Mouse (Mus musculus): ENCODE measurements at regions not wholly inside any gene's neighbourhood (a gene's known extent, or its start where the extent isn't known, plus 50 kb on each side); places are given as distances from the start of the nearest gene placed in this dataset.
"Not testable (repeated sequence)": the region's sequence is repeated elsewhere in the genome, so short reads cannot be mapped to it uniquely, and the experiment has no call there.

DNA sequence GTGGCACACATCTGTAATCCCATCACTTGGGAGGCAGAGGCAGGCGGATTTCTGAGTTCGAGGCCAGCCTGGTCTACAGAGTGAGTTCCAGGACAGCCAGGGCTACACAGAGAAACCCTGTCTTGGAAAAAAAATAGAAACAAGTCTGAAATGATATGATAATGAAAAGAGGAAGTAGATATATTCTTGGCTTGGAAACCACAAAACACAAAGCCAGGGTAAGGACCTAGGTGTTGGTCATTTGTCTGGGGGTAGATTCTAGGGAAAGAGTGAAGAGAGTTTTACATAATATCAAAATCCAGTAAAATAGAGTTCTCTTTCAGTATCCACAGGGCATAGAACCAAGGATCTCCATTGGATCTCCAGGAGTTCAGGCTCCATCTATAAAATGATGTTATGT, 122.8 kb upstream of the Kiz start:
- ATAC-seq (ENCODE audit: low FRiP score, low read depth); H3K4me3 ChIP-seq; H3K4me2 ChIP-seq (replicated peaks); H3K9me3 ChIP-seq; H3K4me1 ChIP-seq; H3K9ac ChIP-seq (replicated peaks); H3K36me3 ChIP-seq; H3K27ac ChIP-seq (replicated peaks): not testable (repeated sequence)
- peaks cover 14% of the 10 kb centered on the region for H3K27me3 ChIP-seq
- 95% methylated on average over 2 of the region's 2 CpGs for WGBS

DNA sequence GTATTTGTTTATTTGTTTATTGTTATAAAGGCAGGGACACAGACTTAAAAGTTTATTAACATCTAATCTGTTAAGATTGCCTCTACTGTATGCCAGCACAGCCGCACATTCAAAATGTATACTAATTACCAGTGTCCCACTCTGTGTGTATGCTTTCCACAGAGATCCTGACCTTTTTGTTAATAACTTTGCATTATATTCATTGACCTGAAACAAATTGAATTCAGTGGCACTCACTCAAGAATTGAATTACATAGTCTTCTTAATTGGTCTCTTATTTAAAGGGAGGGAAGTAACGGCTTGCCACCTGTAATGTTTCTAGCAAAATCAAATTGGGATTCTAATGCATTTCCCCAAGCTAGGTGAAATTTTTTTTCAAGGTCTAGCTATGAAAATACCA, 111.3 kb upstream of the Kiz start:
- ATAC-seq (ENCODE audit: low FRiP score, low read depth), result no peak
- Histone ChIP-seq H3K36me3 (no peaks in the 10 kb centered on the region), H3K27ac (replicated peaks) (no peak overlapping the region), H3K4me2 (replicated peaks) (no peak overlapping the region), H3K9me3 (no peaks in the 10 kb centered on the region), H3K27me3 (peaks cover 27% of the 10 kb centered on the region), H3K4me1 (peaks cover 22% of the 10 kb centered on the region), H3K9ac (replicated peaks) (no peak overlapping the region), H3K4me3 (no peak overlapping the region)
- 68% methylated on average over 2 of the region's 2 CpGs for WGBS

DNA sequence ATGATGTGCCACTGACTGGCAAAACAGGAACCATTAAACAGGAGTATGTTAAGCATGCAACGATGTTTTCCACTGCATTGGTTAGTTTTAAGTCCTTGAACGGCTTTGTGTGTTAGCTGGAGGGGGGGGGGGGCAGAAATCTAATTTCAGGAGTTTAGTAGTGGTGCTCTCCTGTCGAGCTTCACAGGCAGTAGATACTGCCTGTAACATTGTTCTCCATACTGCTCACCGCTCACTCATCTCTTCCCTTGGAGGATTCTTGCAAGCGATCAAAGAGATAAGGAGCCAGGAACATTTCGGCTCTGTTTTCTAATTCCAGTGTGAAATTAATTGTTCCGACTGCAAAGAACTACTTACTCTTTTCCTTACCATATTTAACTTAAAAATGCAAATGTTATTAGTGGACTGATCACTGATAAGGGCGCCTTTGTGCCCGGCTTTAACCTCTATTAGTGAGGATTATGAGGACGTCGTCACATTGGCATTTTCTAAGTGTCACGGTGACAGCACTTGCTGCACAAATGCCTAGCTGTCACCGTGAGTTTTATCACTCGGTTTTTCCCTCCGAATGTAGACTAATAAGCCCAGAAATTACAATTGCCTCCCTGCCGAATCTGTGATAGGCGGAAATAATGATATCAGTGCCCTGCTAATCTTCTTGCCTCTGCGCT, 110.5 kb upstream of the Kiz start:
- peaks cover 22% of the 10 kb centered on the region for H3K4me1 ChIP-seq
- H3K36me3 ChIP-seq, result no peaks in the 10 kb centered on the region
- H3K27me3 ChIP-seq, result peaks cover 27% of the 10 kb centered on the region
- H3K27ac ChIP-seq (replicated peaks), result peak overlapping the region; percentile 71
- ATAC-seq (ENCODE audit: low FRiP score, low read depth), result peak; percentile 48; the same call in 1 of the 2 replicates
- H3K4me3 ChIP-seq, result peak overlapping the region; percentile 25
- WGBS, result 39% methylated on average over 18 of the region's 18 CpGs
- H3K9me3 ChIP-seq, result no peaks in the 10 kb centered on the region
- peak overlapping the region; percentile 50 for H3K4me2 ChIP-seq (replicated peaks)
- no peak overlapping the region for H3K9ac ChIP-seq (replicated peaks)

DNA sequence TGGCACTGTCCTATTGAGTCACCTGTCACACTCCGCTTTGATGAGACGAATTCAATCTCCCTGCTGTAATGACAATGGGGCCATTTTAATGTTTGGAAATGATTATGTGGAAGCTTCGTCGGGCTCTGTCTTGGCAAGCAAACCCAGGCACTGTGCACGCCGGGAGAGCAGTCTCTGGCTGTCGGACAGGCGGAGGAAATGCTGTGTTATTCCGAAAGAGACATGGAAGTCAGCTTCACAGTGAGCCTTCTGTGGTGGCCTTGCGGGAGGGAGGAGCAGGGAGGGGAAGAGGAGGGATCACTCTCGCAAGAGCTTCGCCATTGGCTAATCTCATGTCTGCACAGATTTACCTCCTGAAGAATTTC, 110.0 kb upstream of the Kiz start:
- H3K9ac ChIP-seq (replicated peaks), result no peak overlapping the region
- peak; percentile 90 for ATAC-seq (ENCODE audit: low FRiP score, low read depth)
- H3K27me3 ChIP-seq, result peaks cover 27% of the 10 kb centered on the region
- peak overlapping the region; percentile 71 for H3K27ac ChIP-seq (replicated peaks)
- H3K36me3 ChIP-seq, result no peaks in the 10 kb centered on the region
- H3K4me1 ChIP-seq, result peaks cover 22% of the 10 kb centered on the region
- peak overlapping the region; percentile 50 for H3K4me2 ChIP-seq (replicated peaks)
- 18% methylated on average over 12 of the region's 12 CpGs for WGBS
- no peaks in the 10 kb centered on the region for H3K9me3 ChIP-seq
- H3K4me3 ChIP-seq, result peak overlapping the region; percentile 25

DNA sequence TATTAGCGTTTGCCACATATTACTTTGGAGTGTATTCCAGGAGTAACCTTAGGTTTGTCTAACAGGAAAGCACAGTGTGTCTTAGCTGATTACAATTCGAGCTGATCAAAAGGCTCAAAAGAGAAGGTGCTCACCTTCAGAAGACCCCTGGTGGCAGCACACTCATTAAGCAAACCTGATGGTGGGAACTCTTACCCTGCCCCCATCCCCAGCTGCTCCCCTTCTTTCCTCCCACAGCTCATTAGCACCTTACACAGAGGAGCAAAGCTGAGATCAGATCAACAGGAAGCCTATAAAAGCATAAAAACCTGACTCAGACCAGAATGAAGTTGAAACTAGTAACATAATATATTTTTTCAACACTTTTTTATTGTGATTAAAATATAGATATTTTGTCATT, 101.7 kb upstream of the Kiz start:
- ATAC-seq (ENCODE audit: low FRiP score, low read depth), result peak; percentile 58; the same call in 1 of the 2 replicates
- Histone ChIP-seq H3K27me3 (peaks cover 11% of the 10 kb centered on the region; the same call in 1 of the 2 replicates), H3K27ac (replicated peaks) (no peak overlapping the region), H3K4me3 (no peak overlapping the region), H3K4me1 (peaks cover 3% of the 10 kb centered on the region; the same call in 1 of the 2 replicates), H3K9me3 (no peaks in the 10 kb centered on the region), H3K36me3 (no peaks in the 10 kb centered on the region), H3K4me2 (replicated peaks) (no peak overlapping the region), H3K9ac (replicated peaks) (no peak overlapping the region)
- 54% methylated on average over 2 of the region's 2 CpGs for WGBS

DNA sequence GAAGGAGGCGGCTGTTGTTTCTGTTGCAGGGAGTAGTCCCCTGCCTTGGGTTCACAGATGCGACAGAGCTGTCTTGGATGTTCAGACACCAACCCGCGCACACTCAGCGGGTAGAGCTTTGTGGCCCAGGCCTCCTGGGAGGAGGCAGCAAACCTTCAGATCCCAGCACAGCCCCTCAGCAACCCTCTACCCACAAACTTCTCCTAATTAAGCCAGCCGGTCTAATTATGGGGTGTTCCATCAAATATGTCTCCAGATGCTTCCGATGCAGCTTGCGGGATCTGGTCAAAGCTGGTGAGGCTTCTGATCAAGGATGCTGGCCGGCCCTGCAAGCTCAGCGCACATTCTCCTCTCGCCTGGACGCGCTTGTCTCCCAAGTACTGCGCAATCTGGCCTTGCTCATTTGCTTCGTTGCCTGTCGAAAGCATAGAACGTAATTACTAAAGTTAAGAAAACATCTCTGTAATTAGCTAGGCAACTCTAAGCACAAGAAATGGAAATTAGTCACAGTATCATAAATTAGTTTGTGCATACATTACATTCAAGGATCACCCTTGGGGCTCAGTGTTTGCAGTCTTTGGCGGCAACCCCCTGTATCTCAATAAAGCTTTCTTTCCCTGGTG, 92.0 kb upstream of the Kiz start:
- Histone ChIP-seq H3K4me1 (peaks cover 31% of the 10 kb centered on the region), H3K4me3 (no peak overlapping the region), H3K9ac (replicated peaks) (no peak overlapping the region), H3K9me3 (no peaks in the 10 kb centered on the region), H3K36me3 (no peaks in the 10 kb centered on the region), H3K27ac (replicated peaks) (no peak overlapping the region), H3K4me2 (replicated peaks) (no peak overlapping the region; the same call in 1 of the 2 replicates), H3K27me3 (peaks cover 27% of the 10 kb centered on the region)
- ATAC-seq (ENCODE audit: low FRiP score, low read depth), result peak; percentile 57
- 48% methylated on average over 18 of the region's 18 CpGs for WGBS

DNA sequence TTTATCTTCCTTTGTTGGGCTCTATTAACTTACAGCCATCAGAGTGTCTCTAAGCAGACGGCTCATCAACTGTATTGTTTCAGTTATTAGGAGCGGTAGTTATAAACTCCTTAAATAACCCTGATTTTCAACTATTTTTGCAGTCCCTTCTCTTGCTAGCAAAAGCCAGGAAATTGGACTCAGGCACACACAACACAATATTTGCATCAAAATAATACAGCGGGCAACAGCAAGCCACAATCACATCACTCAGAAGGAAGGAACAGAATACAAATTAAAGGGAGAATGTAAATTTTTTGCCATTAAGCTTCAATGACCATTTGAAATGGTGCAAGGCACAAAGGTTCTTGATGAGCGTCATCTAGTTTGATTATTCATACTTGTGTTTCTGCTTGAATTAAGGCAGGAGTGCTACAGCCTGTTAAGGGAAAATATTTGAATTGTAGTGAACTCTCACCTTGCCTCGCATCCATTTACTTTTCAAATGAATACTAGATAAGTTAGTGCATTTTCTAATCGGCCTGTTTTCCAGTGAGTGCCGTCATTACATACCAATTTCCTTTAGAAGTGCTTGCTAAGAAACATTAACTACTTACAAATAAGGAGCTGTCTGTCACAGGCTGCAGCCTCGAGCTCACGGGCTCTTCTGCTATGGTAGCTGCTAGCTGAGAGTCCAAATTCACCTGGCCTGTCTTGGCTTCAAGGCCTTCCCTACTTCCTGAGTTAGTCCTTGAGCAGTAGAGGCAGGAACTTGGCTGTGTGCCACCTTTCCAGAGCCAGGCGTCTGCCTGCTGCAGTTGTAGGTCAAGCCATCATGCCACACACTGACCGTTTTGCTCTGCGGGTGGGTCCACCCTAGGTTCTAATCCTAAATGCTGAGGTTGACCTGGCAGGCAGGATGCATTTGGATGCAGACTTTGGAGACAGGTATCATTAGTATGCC, 91.1 kb upstream of the Kiz start:
- no peaks in the 10 kb centered on the region for H3K36me3 ChIP-seq
- 70% methylated on average over 12 of the region's 12 CpGs for WGBS
- no peak overlapping the region for H3K4me2 ChIP-seq (replicated peaks)
- H3K4me1 ChIP-seq, result peaks cover 31% of the 10 kb centered on the region
- no peak overlapping the region for H3K4me3 ChIP-seq
- no peaks in the 10 kb centered on the region for H3K9me3 ChIP-seq
- no peak overlapping the region for H3K27ac ChIP-seq (replicated peaks)
- no peak overlapping the region for H3K9ac ChIP-seq (replicated peaks)
- H3K27me3 ChIP-seq, result peaks cover 31% of the 10 kb centered on the region
- ATAC-seq (ENCODE audit: low FRiP score, low read depth), result no peak

DNA sequence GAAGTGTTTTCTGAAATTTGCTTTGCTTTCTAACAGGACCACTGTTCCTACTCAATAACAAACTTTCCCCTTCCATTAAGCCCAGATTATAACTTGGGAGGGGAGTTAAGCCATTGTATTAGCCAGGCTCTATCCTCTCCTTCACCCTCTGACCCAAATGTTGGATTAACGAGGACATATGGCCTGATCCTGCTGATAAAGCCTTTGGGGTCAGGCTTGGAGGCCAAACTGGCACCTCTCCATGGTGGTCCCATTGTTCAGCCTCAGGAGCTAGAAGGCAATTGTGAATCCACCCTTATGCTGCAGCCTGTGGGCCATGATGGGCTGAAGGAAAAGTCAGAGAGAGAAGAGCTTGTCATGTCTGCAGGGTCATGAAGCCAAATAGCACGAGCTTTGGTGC, 80.8 kb upstream of the Kiz start:
- Histone ChIP-seq H3K4me3 (no peak overlapping the region), H3K9ac (replicated peaks) (no peak overlapping the region), H3K4me1 (no peaks in the 10 kb centered on the region), H3K4me2 (replicated peaks) (no peak overlapping the region), H3K9me3 (no peaks in the 10 kb centered on the region), H3K36me3 (no peaks in the 10 kb centered on the region), H3K27ac (replicated peaks) (no peak overlapping the region), H3K27me3 (peaks cover 5% of the 10 kb centered on the region; the same call in 1 of the 2 replicates)
- no peak for ATAC-seq (ENCODE audit: low FRiP score, low read depth)
- WGBS, result 15% methylated on average over 2 of the region's 2 CpGs

DNA sequence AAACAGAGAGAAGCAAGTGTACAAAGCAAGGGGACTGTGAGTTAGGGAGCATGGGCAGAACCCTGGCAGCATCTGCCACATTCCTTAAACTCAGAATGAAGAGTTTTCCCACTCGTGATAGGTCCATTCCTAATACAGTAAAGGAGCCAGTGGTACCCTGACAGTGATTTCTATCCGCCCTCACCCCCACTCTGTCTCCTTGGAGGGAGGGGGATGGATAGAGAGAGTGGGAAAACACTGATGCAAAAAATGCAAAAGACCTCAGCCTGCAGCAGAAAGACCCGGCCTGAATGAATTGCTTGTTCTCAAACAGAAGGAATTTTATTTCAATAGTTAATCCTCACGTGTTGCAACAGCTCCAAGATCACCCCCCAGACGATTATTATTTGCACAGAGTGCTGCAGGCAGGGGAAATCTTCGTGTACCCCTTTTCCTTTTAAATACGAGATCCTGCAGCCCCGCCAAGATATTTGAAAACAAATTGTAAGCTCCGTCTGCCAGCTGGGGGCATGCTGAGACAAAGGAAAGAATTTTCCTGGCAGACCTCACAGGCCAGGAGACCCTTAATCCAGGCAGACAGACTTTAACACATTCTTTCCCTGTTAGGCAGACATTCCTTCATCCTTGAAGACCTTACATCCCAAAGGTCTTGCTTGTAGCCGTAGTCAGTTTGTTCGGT, 68.4 kb upstream of the Kiz start:
- peaks cover 20% of the 10 kb centered on the region for H3K4me1 ChIP-seq
- H3K4me3 ChIP-seq, result no peak overlapping the region
- no peak overlapping the region for H3K9ac ChIP-seq (replicated peaks)
- H3K9me3 ChIP-seq, result no peaks in the 10 kb centered on the region
- peak overlapping the region; percentile 32 for H3K4me2 ChIP-seq (replicated peaks)
- no peaks in the 10 kb centered on the region for H3K36me3 ChIP-seq
- peak; percentile 86 for ATAC-seq (ENCODE audit: low FRiP score, low read depth)
- WGBS, result 3% methylated on average over 11 of the region's 11 CpGs
- peaks cover 10% of the 10 kb centered on the region; the same call in 1 of the 2 replicates for H3K27me3 ChIP-seq
- peak overlapping the region; percentile 54 for H3K27ac ChIP-seq (replicated peaks)

DNA sequence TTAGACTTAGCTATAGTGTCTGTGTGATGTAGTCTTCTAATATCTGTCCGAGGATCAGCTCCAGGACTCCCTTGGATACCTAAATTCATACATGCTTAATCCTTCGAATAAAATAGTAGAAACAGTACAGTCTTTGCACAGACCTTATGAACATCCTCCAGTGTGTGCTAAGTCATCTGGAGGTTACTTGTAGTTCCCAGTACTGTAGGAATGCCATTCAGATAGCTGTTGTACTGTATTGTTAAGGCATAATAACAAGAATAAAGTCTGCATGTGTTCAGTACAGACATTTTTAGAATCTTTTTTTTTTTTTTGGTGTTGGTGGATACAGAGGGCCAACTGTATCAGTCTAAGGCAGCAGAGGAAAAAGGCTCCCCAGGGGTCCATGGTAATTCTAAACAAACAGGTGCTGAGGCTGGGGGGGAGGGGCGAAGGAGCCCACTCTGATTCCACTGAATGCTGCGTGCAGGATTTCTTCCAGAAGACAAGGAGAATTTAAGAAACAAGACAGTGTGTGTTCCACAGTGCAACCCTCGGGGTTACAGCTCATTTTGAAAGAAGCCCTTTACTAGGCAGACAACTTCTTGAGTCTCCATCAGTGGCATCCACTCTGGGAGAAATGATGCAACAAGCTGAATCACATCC, 67.7 kb upstream of the Kiz start:
- H3K4me2 ChIP-seq (replicated peaks), result peak overlapping the region; percentile 32; the same call in 1 of the 2 replicates
- H3K9ac ChIP-seq (replicated peaks), result no peak overlapping the region
- H3K9me3 ChIP-seq, result no peaks in the 10 kb centered on the region
- no peak overlapping the region for H3K4me3 ChIP-seq
- 40% methylated on average over 5 of the region's 5 CpGs for WGBS
- peak overlapping the region; percentile 54; the same call in 1 of the 2 replicates for H3K27ac ChIP-seq (replicated peaks)
- H3K4me1 ChIP-seq, result peaks cover 20% of the 10 kb centered on the region
- H3K27me3 ChIP-seq, result peaks cover 10% of the 10 kb centered on the region; the same call in 1 of the 2 replicates
- peak; percentile 36; the same call in 1 of the 2 replicates for ATAC-seq (ENCODE audit: low FRiP score, low read depth)
- H3K36me3 ChIP-seq, result no peaks in the 10 kb centered on the region

DNA sequence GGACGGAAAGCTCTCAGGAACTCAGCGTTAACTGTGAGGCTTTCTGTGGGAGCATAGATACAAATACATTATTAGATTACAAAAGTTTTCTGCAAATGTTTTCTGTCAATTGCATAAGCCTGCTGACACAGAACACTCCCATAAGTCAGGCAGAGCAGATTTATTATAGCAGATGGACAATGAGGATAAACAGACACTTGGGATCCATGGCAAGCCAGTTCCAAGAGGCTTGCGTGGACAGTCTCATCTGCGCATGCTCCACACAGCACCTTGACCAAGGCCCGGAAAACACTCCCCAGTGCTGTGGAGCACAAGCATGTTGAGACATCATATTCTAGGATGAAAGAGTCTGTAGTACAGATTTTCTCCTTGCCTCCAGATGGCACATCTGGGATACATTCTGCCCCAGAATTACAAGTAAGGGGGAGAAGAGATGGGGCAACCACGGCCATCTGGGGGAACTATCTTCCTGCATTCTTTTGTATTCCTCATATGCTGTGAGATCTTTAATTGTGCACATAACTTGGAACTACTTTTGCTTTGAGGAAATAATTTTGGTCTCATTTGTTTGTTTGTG, 62.7 kb upstream of the Kiz start:
- H3K9me3 ChIP-seq, result no peaks in the 10 kb centered on the region
- H3K27ac ChIP-seq (replicated peaks), result no peak overlapping the region
- H3K4me3 ChIP-seq, result no peak overlapping the region
- no peak overlapping the region for H3K9ac ChIP-seq (replicated peaks)
- no peak for ATAC-seq (ENCODE audit: low FRiP score, low read depth)
- H3K36me3 ChIP-seq, result no peaks in the 10 kb centered on the region
- no peaks in the 10 kb centered on the region for H3K27me3 ChIP-seq
- H3K4me2 ChIP-seq (replicated peaks), result no peak overlapping the region
- peaks cover 6% of the 10 kb centered on the region for H3K4me1 ChIP-seq
- WGBS, result 85% methylated on average over 6 of the region's 6 CpGs
